Mouse (Mus musculus) CH12.LX (cell line): ENCODE data around the gene Smad6.

ENCODE experiments used
- BHLHE40 ChIP-seq: IDR thresholded peaks from 2 replicates; pipeline ENCODE4 v1.6.1; 2011; ENCODE audit warnings: mild to moderate bottlenecking, low read depth, low read length, improper control_type of control experiment
- CHD2 ChIP-seq: IDR thresholded peaks from 2 replicates; pipeline ENCODE4 v1.6.1; 2011; ENCODE audit warnings: low read length, improper control_type of control experiment
- CTCF ChIP-seq, 2 experiments: IDR thresholded peaks in 1 of 2; conservative IDR thresholded peaks in 1 of 2; 2 replicates each; pipeline ENCODE4 v1.5.1; 2011 to 2012; ENCODE audit warnings: low read depth in 2 of 2, low read length in 2 of 2, improper control_type of control experiment in 1 of 2, inconsistent platforms in 1 of 2, mild to moderate bottlenecking in 1 of 2, moderate library complexity in 1 of 2
- E2F4 ChIP-seq: IDR thresholded peaks from 2 replicates; pipeline ENCODE4 v1.6.1; 2011; ENCODE audit warnings: low read depth, low read length, improper control_type of control experiment; ENCODE audit not compliant: insufficient replicate concordance
- EP300 ChIP-seq: IDR thresholded peaks from 2 replicates; pipeline ENCODE4 v1.6.1; 2011; ENCODE audit warnings: low read length, improper control_type of control experiment
- ETS1 ChIP-seq: conservative IDR thresholded peaks from 2 replicates; pipeline ENCODE4 v1.6.1; 2012; ENCODE audit warnings: low read depth, mild to moderate bottlenecking, inconsistent platforms, low read length, improper control_type of control experiment, moderate library complexity
- PAX5 ChIP-seq: IDR thresholded peaks from 2 replicates; pipeline ENCODE4 v1.6.1; 2012; ENCODE audit warnings: low read length, inconsistent platforms, mixed read lengths
- POLR2A ChIP-seq: IDR thresholded peaks from 2 replicates; pipeline ENCODE4 v1.6.1; 2011; ENCODE audit warnings: low read depth, mild to moderate bottlenecking, improper control_type of control experiment, low read length
- SMC3 ChIP-seq: IDR thresholded peaks from 2 replicates; pipeline ENCODE4 v1.6.1; 2011; ENCODE audit warnings: low read depth, low read length, improper control_type of control experiment
- USF2 ChIP-seq: conservative IDR thresholded peaks from 2 replicates; pipeline ENCODE4 v1.6.1; 2011; ENCODE audit warnings: low read depth, low read length, improper control_type of control experiment

- TF ChIP-seq CTCF (conservative IDR thresholded peaks at IDR 0.05 in 1 of 2, IDR thresholded peaks at IDR 0.05 in 1 of 2; ENCODE audit: low read depth in 2 of 2, low read length in 2 of 2): no peak
- TF ChIP-seq PAX5: no peak
- TF ChIP-seq POLR2A: no peak
- TF ChIP-seq SMC3: no peak
- no peak for TF ChIP-seq EP300
- TF ChIP-seq USF2: no peak
- no peak for TF ChIP-seq E2F4
- TF ChIP-seq ETS1: no peak
- no peak for TF ChIP-seq CHD2
- no peak for TF ChIP-seq BHLHE40
Measured at GRCm38 (mm10) chr9:63936256-63936655, 85.6 kb downstream of the Smad6 start.
